ENCODE assay signal across 27 mouse cellular contexts in genomic region chr2:71198907-71199306, GRCm38 (mm10). TPM values are rescaled to one million over a fixed set of nuclear protein-coding genes. Genes with fewer than 3 reads are reported as not detected.
A peak's percentile ranks its signal among the peaks of the same experiment; 100 is the strongest.
DNase-seq lines count a peak whose midpoint lies in the region; ATAC-seq and TF ChIP-seq lines count a peak whose summit lies in the region.
"Had no signal": no experiment of that assay in that cellular context is flagged by ENCODE, and none has a peak within 500 bp of the region (broad histone marks: within the 10 kb centered on the region; RNA-seq: fewer than 3 reads in every experiment).

No protein-coding gene starts in this region.

- no peaks in the 10 kb centered on the region for H3K36me3 ChIP-seq in embryonic facial prominence, embryonic 14.5 days (ENCODE audit: control insufficient read depth, insufficient read depth, low read length)
- no peaks in the 10 kb centered on the region for H3K36me3 ChIP-seq in embryonic facial prominence, embryonic 10.5 days (replicated peaks)
- H3K36me3 ChIP-seq in lung, postnatal 0 days (ENCODE audit: insufficient read depth, low read length) = no peaks in the 10 kb centered on the region
- H3K36me3 ChIP-seq: hindbrain, embryonic 10.5 days; limb, embryonic 10.5 days; limb, embryonic 15.5 days; liver, embryonic 13.5 days; midbrain, embryonic 10.5 days; midbrain, embryonic 15.5 days had no signal

- no peak for TF ChIP-seq EP300 in lung, postnatal 0 days (IDR thresholded peaks at IDR 0.05)

- no peak for DNase-seq in embryonic facial prominence, embryonic 14.5 days (ENCODE audit: low spot score)
- DNase-seq in embryonic facial prominence, embryonic 10.5 days (ENCODE audit: low spot score) = no peak
- peak; percentile 12 for DNase-seq in lung, postnatal 25 days (ENCODE audit: low spot score)
- DNase-seq in lung, postnatal 0 days (ENCODE audit: low spot score) = no peak
- DNase-seq in kidney, postnatal 10 days = peak; percentile 31
- DNase-seq in urinary bladder, postnatal 36 days (ENCODE audit: low spot score in 2 of 2) = no peak
- DNase-seq in T-cell, adult 2 months (ENCODE audit: low spot score) = no peak
- DNase-seq in layer of hippocampus, adult 9-10 months (ENCODE audit: low spot score) = no peak
- DNase-seq: adrenal gland, adult 8-10 months; cerebellum, adult 2 months; cerebellum, postnatal 14 days; gastrocnemius, adult 2 months; heart, postnatal 14 days; layer of hippocampus, adult 9-11 months; liver, embryonic 13.5 days; lung, embryonic 14.5 days; right cerebral cortex, postnatal 25 days; spleen, adult 18-20 months; thymus, postnatal 14 days had no signal

- no peaks in the 10 kb centered on the region for H3K4me1 ChIP-seq in embryonic facial prominence, embryonic 14.5 days (ENCODE audit: control insufficient read depth, insufficient read depth, low read length)
- H3K4me1 ChIP-seq in embryonic facial prominence, embryonic 10.5 days = 0 out of 2 replicates have a peak, but pooled peaks cover 5% of the 10 kb centered on the region
- H3K4me1 ChIP-seq in lung, postnatal 0 days (ENCODE audit: insufficient read depth, low read depth, low read length) = no peaks in the 10 kb centered on the region
- H3K4me1 ChIP-seq: hindbrain, embryonic 10.5 days; limb, embryonic 10.5 days; limb, embryonic 15.5 days; liver, embryonic 13.5 days had no signal

- H3K4me2 ChIP-seq in embryonic facial prominence, embryonic 14.5 days (ENCODE audit: low read depth, low read length) = no peak overlapping the region
- H3K4me2 ChIP-seq in lung, postnatal 0 days (replicated peaks; ENCODE audit: low read depth, low read length) = no peak overlapping the region
- H3K4me2 ChIP-seq: limb, embryonic 15.5 days; liver, embryonic 13.5 days; lung, embryonic 14.5 days; midbrain, embryonic 15.5 days had no signal

- WGBS in embryonic facial prominence, embryonic 14.5 days = 48% methylated on average over 3 of the region's 3 CpGs
- 60% methylated on average over 3 of the region's 3 CpGs for WGBS in embryonic facial prominence, embryonic 10.5 days
- 49% methylated on average over 3 of the region's 3 CpGs for WGBS in lung, postnatal 0 days

- peak; percentile 53; the same call in 1 of the 2 replicates for ATAC-seq in embryonic facial prominence, embryonic 14.5 days (ENCODE audit: low read depth)
- ATAC-seq in lung, postnatal 0 days = no peak; the same call in 1 of the 2 replicates
- ATAC-seq: forebrain, embryonic 14.5 days; hindbrain, embryonic 16.5 days; midbrain, embryonic 15.5 days had no signal

- no peak overlapping the region for H3K4me3 ChIP-seq in embryonic facial prominence, embryonic 14.5 days (ENCODE audit: low read depth, low read length)
- H3K4me3 ChIP-seq in embryonic facial prominence, embryonic 10.5 days = no peak overlapping the region
- no peak overlapping the region for H3K4me3 ChIP-seq in lung, postnatal 0 days (ENCODE audit: low read depth, low read length)
- H3K4me3 ChIP-seq: gastrocnemius, adult 2 months; hindbrain, embryonic 10.5 days; limb, embryonic 10.5 days; limb, embryonic 15.5 days; liver, embryonic 13.5 days; midbrain, embryonic 10.5 days; midbrain, embryonic 15.5 days had no signal

- TF ChIP-seq CTCF in lung, postnatal 0 days (IDR thresholded peaks at IDR 0.05) = no peak

- H3K27me3 ChIP-seq in embryonic facial prominence, embryonic 14.5 days (replicated peaks; ENCODE audit: control insufficient read depth, insufficient read depth, low read length) = no peaks in the 10 kb centered on the region
- no peaks in the 10 kb centered on the region for H3K27me3 ChIP-seq in embryonic facial prominence, embryonic 10.5 days (replicated peaks; ENCODE audit: low read depth, poor library complexity, severe bottlenecking)
- no peaks in the 10 kb centered on the region for H3K27me3 ChIP-seq in lung, postnatal 0 days (replicated peaks; ENCODE audit: insufficient read depth, low read length)
- H3K27me3 ChIP-seq: CH12.LX; limb, embryonic 15.5 days; midbrain, embryonic 15.5 days had no signal

- H3K9ac ChIP-seq in embryonic facial prominence, embryonic 14.5 days (ENCODE audit: low read depth, low read length) = no peak overlapping the region
- no peak overlapping the region for H3K9ac ChIP-seq in lung, postnatal 0 days (replicated peaks; ENCODE audit: low read depth)
- H3K9ac ChIP-seq: limb, embryonic 15.5 days; liver, embryonic 13.5 days; lung, embryonic 14.5 days; midbrain, embryonic 15.5 days had no signal

- 0 out of 2 replicates have a peak, but pooled peaks cover 3% of the 10 kb centered on the region for H3K9me3 ChIP-seq in embryonic facial prominence, embryonic 14.5 days (ENCODE audit: control insufficient read depth, low read length)
- H3K9me3 ChIP-seq in embryonic facial prominence, embryonic 10.5 days = no peaks in the 10 kb centered on the region
- no peaks in the 10 kb centered on the region for H3K9me3 ChIP-seq in lung, postnatal 0 days (ENCODE audit: low read length)
- H3K9me3 ChIP-seq: hindbrain, embryonic 10.5 days; limb, embryonic 10.5 days; limb, embryonic 15.5 days; liver, embryonic 13.5 days; midbrain, embryonic 10.5 days; midbrain, embryonic 15.5 days had no signal

- no peak overlapping the region for H3K27ac ChIP-seq in embryonic facial prominence, embryonic 14.5 days (replicated peaks; ENCODE audit: low read depth, low read length)
- no peak overlapping the region for H3K27ac ChIP-seq in embryonic facial prominence, embryonic 10.5 days (replicated peaks)
- H3K27ac ChIP-seq in lung, postnatal 0 days (ENCODE audit: low read length) = no peak overlapping the region
- H3K27ac ChIP-seq: gastrocnemius, adult 2 months; hindbrain, embryonic 10.5 days; limb, embryonic 10.5 days; limb, embryonic 15.5 days; liver, embryonic 13.5 days; midbrain, embryonic 10.5 days; midbrain, embryonic 15.5 days had no signal

RNA-seq across cellular contexts. Expression of gene Dync1i2, which starts 12.6 kb away (rescaled TPM):
- polyA plus RNA-seq in embryonic facial prominence, embryonic 14.5 days (2014; fragmentation: Nextera tagmentation; extraction: Ambion mirVana) = 103 and 105 TPM in 2 replicates
- polyA plus RNA-seq in embryonic facial prominence, embryonic 10.5 days (2016; fragmentation: Nextera tagmentation; extraction: Ambion mirVana) = 119 and 122 TPM in 2 replicates
- 76.6 and 83.9 TPM in 2 replicates for polyA plus RNA-seq in lung, postnatal 0 days (2015; fragmentation: Nextera tagmentation; extraction: Ambion mirVana)

Comparison
In these comparisons a context has a peak if more than half of its experiments do, and no peak if none do; other contexts are left out.
1. DNase-seq: peak in lung, postnatal 25 days (single experiment) and kidney, postnatal 10 days (single experiment); none in embryonic facial prominence, embryonic 14.5 days (single experiment), embryonic facial prominence, embryonic 10.5 days (single experiment), lung, postnatal 0 days (single experiment), urinary bladder, postnatal 36 days (0 of 2), T-cell, adult 2 months (single experiment) and layer of hippocampus, adult 9-10 months (single experiment).